Mouse (Mus musculus) G1E (cell line): ENCODE measurements at regions not wholly inside any gene's neighbourhood (a gene's known extent, or its start where the extent isn't known, plus 50 kb on each side); places are given as distances from the start of the nearest gene placed in this dataset.

Source experiments
- CTCF ChIP-seq: IDR thresholded peaks from 2 replicates; pipeline ENCODE4 v1.5.1; 2012; ENCODE audit warnings: low read depth, low read length, inconsistent platforms, mixed read lengths
- GATA1 ChIP-seq: IDR thresholded peaks from 2 replicates; pipeline ENCODE4 v1.6.1; 2012; ENCODE audit warnings: borderline replicate concordance, low read length, inconsistent platforms, mixed read lengths
- POLR2AphosphoS5 ChIP-seq: IDR thresholded peaks from 2 replicates; pipeline ENCODE4 v1.6.1; 2012; ENCODE audit warnings: low read depth, low read length, inconsistent platforms; ENCODE audit not compliant: insufficient replicate concordance

DNA sequence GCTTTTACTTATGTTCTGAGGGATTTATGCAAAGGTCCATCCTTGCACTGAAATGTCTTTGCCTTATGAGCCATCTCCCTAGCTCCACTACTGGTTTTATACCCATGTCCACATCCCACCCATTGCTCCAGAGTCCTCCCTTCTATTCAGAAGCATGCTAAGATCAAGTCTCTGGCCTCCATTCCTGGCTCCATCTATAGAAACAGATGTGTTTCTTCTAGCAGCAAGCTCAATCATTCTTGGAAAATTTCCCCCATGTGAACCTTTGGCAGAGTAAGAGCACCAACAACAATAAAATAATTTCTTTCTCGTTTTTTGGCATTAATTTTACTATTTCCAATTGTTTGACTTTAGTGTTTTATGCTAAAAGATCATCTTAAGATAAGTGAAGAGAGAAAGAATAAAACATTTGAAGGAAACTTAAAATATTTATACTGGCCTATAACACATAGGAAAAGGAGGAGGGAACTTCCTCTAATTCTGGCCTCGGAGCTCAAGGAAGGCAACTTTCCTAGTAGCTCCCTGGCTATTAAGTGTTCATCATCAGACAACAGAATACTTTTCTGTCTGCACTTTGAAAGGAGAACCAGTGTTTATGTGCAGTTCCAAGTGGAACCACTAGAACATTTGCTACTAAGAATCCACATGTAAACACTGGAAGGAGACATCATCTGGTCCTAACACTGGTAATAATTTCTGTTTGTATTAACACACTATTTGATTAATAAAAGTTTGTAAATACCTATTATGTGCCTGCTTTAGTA, 171.8 kb downstream of the Fbxo8 start:
- TF ChIP-seq CTCF (no peak), GATA1 (no peak), POLR2AphosphoS5 (no peak)
